Mouse (Mus musculus) MEL (cell line): ENCODE measurements around the gene Lcorl. TPM values are rescaled to one million over a fixed set of nuclear protein-coding genes. Genes with fewer than 3 reads are reported as not detected.

Experiments used
- DNase-seq: peaks from one replicate; pipeline ENCODE4 v3.0.0; 2011; ENCODE audit warnings: low read depth, low spot score
- H3K27ac ChIP-seq: 2 replicates; pipeline ENCODE4 v1.5.1; 2012; ENCODE audit warnings: low read depth, mild to moderate bottlenecking, control low read depth, low read length, moderate library complexity; ENCODE audit not compliant: control insufficient read depth
- H3K27me3 ChIP-seq, 2 experiments: fragments of 150-350 bp in 1 of 2; sonication (generic) in 1 of 2; 2 replicates each; pipeline ENCODE4 v1.6.1; 2012; ENCODE audit warnings: low read length in 2 of 2, mild to moderate bottlenecking in 2 of 2, improper control_type of control experiment in 1 of 2, moderate library complexity in 1 of 2; ENCODE audit not compliant: insufficient read depth in 2 of 2, control insufficient read depth in 1 of 2
- H3K36me3 ChIP-seq, 2 experiments: 2 replicates each; pipeline ENCODE4 v1.6.1; 2012 to 2014; ENCODE audit warnings: low read length in 2 of 2, improper control_type of control experiment in 1 of 2, inconsistent platforms in 1 of 2, mild to moderate bottlenecking in 1 of 2; ENCODE audit not compliant: insufficient read depth in 2 of 2, control insufficient read depth in 1 of 2
- H3K4me1 ChIP-seq, 2 experiments: fragments of 150-350 bp in 1 of 2; sonication (generic) in 1 of 2; 2 replicates each; pipeline ENCODE4 v1.6.1; 2012; ENCODE audit warnings: low read length in 2 of 2, improper control_type of control experiment in 1 of 2, mild to moderate bottlenecking in 1 of 2; ENCODE audit not compliant: insufficient read depth in 2 of 2, control insufficient read depth in 1 of 2
- H3K4me3 ChIP-seq, 2 experiments: fragments of 150-350 bp in 1 of 2; sonication (generic) in 1 of 2; 2 replicates each; pipeline ENCODE4 v1.5.1; 2012; ENCODE audit warnings: low read depth in 2 of 2, low read length in 2 of 2, mild to moderate bottlenecking in 2 of 2, moderate library complexity in 2 of 2, control low read depth in 1 of 2, improper control_type of control experiment in 1 of 2; ENCODE audit not compliant: control insufficient read depth in 1 of 2, insufficient read depth in 1 of 2
- H3K79me2 ChIP-seq: 2 replicates; pipeline ENCODE4 v1.6.1; 2012; ENCODE audit warnings: mild to moderate bottlenecking, low read length, moderate library complexity; ENCODE audit not compliant: control insufficient read depth, poor library complexity, insufficient read depth
- H3K9ac ChIP-seq: 2 replicates; pipeline ENCODE4 v1.6.1; 2012; ENCODE audit warnings: low read depth, mild to moderate bottlenecking, control low read depth, low read length, moderate library complexity; ENCODE audit not compliant: control insufficient read depth, poor library complexity, severe bottlenecking
- H3K9me3 ChIP-seq: fragments of 150-350 bp; sonication (generic); replicated peaks from 2 replicates; pipeline ENCODE4 v1.6.1; 2012; ENCODE audit warnings: mild to moderate bottlenecking, low read length, improper control_type of control experiment, moderate library complexity; ENCODE audit not compliant: insufficient read depth
- CHD2 ChIP-seq: IDR thresholded peaks from 2 replicates; pipeline ENCODE4 v1.6.1; 2011; ENCODE audit warnings: low read length, improper control_type of control experiment
- EP300 ChIP-seq, 2 experiments: IDR thresholded peaks; 2 replicates each; pipeline ENCODE4 v1.6.1; 2011; ENCODE audit warnings: improper control_type of control experiment in 2 of 2, low read length in 2 of 2, low read depth in 1 of 2, mild to moderate bottlenecking in 1 of 2
- GATA1 ChIP-seq: IDR thresholded peaks from 2 replicates; pipeline ENCODE4 v1.6.1; 2011; ENCODE audit warnings: low read depth, low read length, improper control_type of control experiment
- JUND ChIP-seq: IDR thresholded peaks from 2 replicates; pipeline ENCODE4 v1.6.1; 2011; ENCODE audit warnings: low read depth, mild to moderate bottlenecking, improper control_type of control experiment, low read length
- KAT2A ChIP-seq: conservative IDR thresholded peaks from 2 replicates; pipeline ENCODE4 v1.6.1; 2012; ENCODE audit warnings: low read depth, low read length, improper control_type of control experiment, inconsistent platforms
- MAZ ChIP-seq: IDR thresholded peaks from 2 replicates; pipeline ENCODE4 v1.6.1; 2012; ENCODE audit warnings: low read depth, mild to moderate bottlenecking, inconsistent platforms, low read length, improper control_type of control experiment
- MEF2A ChIP-seq: IDR thresholded peaks from 2 replicates; pipeline ENCODE4 v1.6.1; 2014; ENCODE audit warnings: low read depth, mild to moderate bottlenecking, inconsistent platforms, low read length, improper control_type of control experiment; ENCODE audit not compliant: poor library complexity, insufficient replicate concordance, severe bottlenecking; ENCODE audit errors: extremely low read depth
- MYB ChIP-seq: IDR thresholded peaks from 2 replicates; pipeline ENCODE4 v1.6.1; 2011; ENCODE audit warnings: mild to moderate bottlenecking, low read depth, low read length, improper control_type of control experiment
- MYC ChIP-seq: IDR thresholded peaks from 2 replicates; pipeline ENCODE4 v1.6.1; 2011; ENCODE audit warnings: low read depth, mild to moderate bottlenecking, low read length, improper control_type of control experiment, moderate library complexity
- NELFE ChIP-seq: IDR thresholded peaks from 2 replicates; pipeline ENCODE4 v1.6.1; 2011; ENCODE audit warnings: low read depth, low read length, improper control_type of control experiment
- RAD21 ChIP-seq: IDR thresholded peaks from 2 replicates; pipeline ENCODE4 v1.6.1; 2011; ENCODE audit warnings: mild to moderate bottlenecking, low read depth, low read length, improper control_type of control experiment
- RCOR1 ChIP-seq: IDR thresholded peaks from 2 replicates; pipeline ENCODE4 v1.6.1; 2012; ENCODE audit warnings: low read depth, mild to moderate bottlenecking, inconsistent platforms, low read length, improper control_type of control experiment
- TAL1 ChIP-seq: IDR thresholded peaks from 2 replicates; pipeline ENCODE4 v1.6.1; 2012; ENCODE audit warnings: mild to moderate bottlenecking, inconsistent platforms, low read length, moderate library complexity, mixed read lengths
- UBTF ChIP-seq: IDR thresholded peaks from 2 replicates; pipeline ENCODE4 v1.6.1; 2012; ENCODE audit warnings: low read depth, mild to moderate bottlenecking, inconsistent platforms, low read length, improper control_type of control experiment, moderate library complexity, borderline replicate concordance; ENCODE audit not compliant: insufficient read depth
- USF2 ChIP-seq, 2 experiments: IDR thresholded peaks; 2 replicates each; pipeline ENCODE4 v1.6.1; 2011 to 2012; ENCODE audit warnings: improper control_type of control experiment in 2 of 2, low read length in 2 of 2, borderline replicate concordance in 1 of 2, inconsistent platforms in 1 of 2, low read depth in 1 of 2, mild to moderate bottlenecking in 1 of 2; ENCODE audit not compliant: insufficient read depth in 1 of 2
- ZKSCAN1 ChIP-seq: IDR thresholded peaks from 2 replicates; pipeline ENCODE4 v1.6.1; 2012; ENCODE audit warnings: low read depth, mild to moderate bottlenecking, inconsistent platforms, low read length, improper control_type of control experiment, moderate library complexity
- ZNF384 ChIP-seq: IDR thresholded peaks from 2 replicates; pipeline ENCODE4 v1.6.1; 2012; ENCODE audit warnings: low read depth, mild to moderate bottlenecking, inconsistent platforms, low read length, improper control_type of control experiment
- polyA plus RNA-seq, 2 experiments: library from polyadenylated mRNA; stranded (reverse) in 1 of 2; unstranded in 1 of 2; fragments of >175 nt in 1 of 2; fragments of >200 nt in 1 of 2; gene quantifications; 2 replicates each; pipeline versions ENCODE4 v1.2.1 to v1.2.4; 2012; ENCODE audit warnings: low replicate concordance in 2 of 2, low read depth in 1 of 2; ENCODE audit not compliant: insufficient read length in 2 of 2, insufficient read depth in 1 of 2, missing spikeins in 1 of 2
- total RNA-seq: library from RNA; depleted of rRNA; stranded (reverse); fragments of 300-350 nt; gene quantifications from 2 replicates; pipeline ENCODE4 v1.2.3, GENCODE M21; 2012

Gene Lcorl
- total and polyA plus RNA-seq, 3 experiments: 10.1 to 10.6 TPM; not detected in 1

GRCm38 (mm10) chr5:45904683-45905082 lies 47.3 kb upstream of the Lcorl start:
- no peaks in the 10 kb centered on the region for H3K79me2 ChIP-seq
- H3K9ac ChIP-seq: no peak overlapping the region

DNA sequence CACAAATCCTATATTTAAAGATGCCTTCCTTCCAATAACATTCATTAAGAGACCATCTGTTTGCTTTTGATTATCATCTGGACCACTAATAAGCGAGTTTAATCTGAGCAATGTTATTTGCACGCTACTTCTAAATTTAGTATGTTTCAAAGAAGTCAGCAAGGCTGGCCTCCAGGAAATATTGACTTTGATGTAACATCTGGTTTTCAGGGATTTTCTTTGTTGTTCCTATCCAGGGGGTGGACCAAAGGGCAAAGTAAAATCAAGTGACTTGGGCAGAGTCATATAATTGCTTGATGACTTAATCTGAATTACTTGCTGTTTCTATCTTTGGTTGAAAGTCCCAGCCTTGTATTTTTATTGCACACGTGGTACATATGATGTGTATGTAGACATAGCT lies 45.8 kb upstream of the Lcorl start:
- no peaks in the 10 kb centered on the region for H3K4me1 ChIP-seq
- DNase-seq: no peak
- H3K9ac ChIP-seq: no peak overlapping the region
- H3K79me2 ChIP-seq: no peaks in the 10 kb centered on the region
- H3K9me3 ChIP-seq: no peaks in the 10 kb centered on the region
- no peak overlapping the region for H3K27ac ChIP-seq
- no peak overlapping the region for H3K4me3 ChIP-seq
- no peak for TF ChIP-seq RAD21
- TF ChIP-seq MEF2A: no peak
- TF ChIP-seq CHD2: no peak
- TF ChIP-seq UBTF: no peak
- no peak for TF ChIP-seq ZKSCAN1
- TF ChIP-seq GATA1: no peak
- no peak for TF ChIP-seq KAT2A
- no peak for TF ChIP-seq RCOR1
- no peak for TF ChIP-seq JUND
- no peak for TF ChIP-seq TAL1
- TF ChIP-seq USF2 (IDR thresholded peaks at IDR 0.05; ENCODE audit: borderline replicate concordance in 1 of 2, insufficient read depth in 1 of 2, low read depth in 1 of 2, low read length in 2 of 2): no peak
- no peak for TF ChIP-seq NELFE
- TF ChIP-seq EP300 (IDR thresholded peaks at IDR 0.05; ENCODE audit: low read depth in 1 of 2, low read length in 2 of 2): no peak
- TF ChIP-seq MYC: no peak
- no peak for TF ChIP-seq MAZ
- TF ChIP-seq MYB: no peak
- H3K27me3 ChIP-seq: no peaks in the 10 kb centered on the region
- no peaks in the 10 kb centered on the region for H3K36me3 ChIP-seq

More at GRCm38 (mm10) chr5:45904683-45905082, 47.3 kb upstream of the Lcorl start:
- no peak for TF ChIP-seq CHD2
- Histone ChIP-seq H3K27me3 (no peaks in the 10 kb centered on the region), H3K36me3 (no peaks in the 10 kb centered on the region), H3K27ac (no peak overlapping the region), H3K4me3 (no peak overlapping the region), H3K9me3 (no peaks in the 10 kb centered on the region), H3K4me1 (no peaks in the 10 kb centered on the region)
- no peak for DNase-seq

DNA sequence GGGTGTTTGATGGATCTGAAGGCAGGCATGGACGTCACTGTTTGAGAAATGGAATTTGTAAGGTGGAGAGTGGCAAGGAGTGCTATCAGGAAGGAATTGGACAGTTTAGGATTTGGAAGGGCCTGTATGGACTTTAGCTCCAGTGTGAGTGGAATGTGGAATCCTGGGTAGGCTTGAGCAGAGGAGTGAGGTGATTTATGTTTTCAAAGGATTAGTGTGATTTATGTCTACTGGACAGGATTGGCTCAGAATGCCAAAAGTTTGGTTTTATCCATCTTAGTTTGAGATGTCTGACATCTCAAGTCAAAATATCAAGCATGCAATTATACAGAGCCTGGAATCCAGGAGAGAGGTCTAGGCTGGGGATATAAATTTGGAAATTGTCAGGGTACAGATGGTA lies 37.9 kb upstream of the Lcorl start:
- no peaks in the 10 kb centered on the region for H3K36me3 ChIP-seq
- no peaks in the 10 kb centered on the region for H3K79me2 ChIP-seq
- no peaks in the 10 kb centered on the region; a peak in 1 of 4 replicates for H3K27me3 ChIP-seq
- DNase-seq: no peak
- H3K4me1 ChIP-seq: no peaks in the 10 kb centered on the region
- no peak for TF ChIP-seq ZNF384
- no peak overlapping the region for H3K4me3 ChIP-seq
- H3K27ac ChIP-seq: no peak overlapping the region
- H3K9ac ChIP-seq: no peak overlapping the region
- no peaks in the 10 kb centered on the region for H3K9me3 ChIP-seq
